Mouse (Mus musculus): ENCODE data around the gene Fgfr2. TPM values are rescaled to one million over a fixed set of nuclear protein-coding genes. Genes with fewer than 3 reads are reported as not detected.
A peak's percentile ranks its signal among the peaks of the same experiment; 100 is the strongest.

The Fgfr2 gene
- polyA plus RNA-seq, 1 experiment from 2014 or later, result 34.1 TPM

- Histone ChIP-seq H3K27ac (ENCODE audit: poor library complexity, severe bottlenecking) (no peak overlapping the region), H3K9me3 (replicated peaks) (no peaks in the 10 kb centered on the region), H3K4me2 (no peak overlapping the region), H3K9ac (no peak overlapping the region), H3K36me3 (peaks cover 78% of the 10 kb centered on the region), H3K27me3 (replicated peaks) (no peaks in the 10 kb centered on the region), H3K4me3 (no peak overlapping the region), H3K4me1 (replicated peaks) (peaks cover 66% of the 10 kb centered on the region)
- 69% methylated on average over 7 of the region's 9 CpGs for WGBS
- no peak for ATAC-seq (ENCODE audit: insufficient number of reproducible peaks, low FRiP score)
Observed at GRCm38 (mm10) chr7:130751678-130752077, 2371.5 kb downstream of the Fgfr2 start.

- Histone ChIP-seq H3K4me3 (no peak overlapping the region), H3K27me3 (replicated peaks) (no peaks in the 10 kb centered on the region), H3K36me3 (peaks cover 86% of the 10 kb centered on the region), H3K9me3 (replicated peaks) (no peaks in the 10 kb centered on the region), H3K4me2 (no peak overlapping the region), H3K4me1 (replicated peaks) (peaks cover 59% of the 10 kb centered on the region), H3K9ac (peak overlapping the region; percentile 27; the same call in 1 of the 2 replicates), H3K27ac (ENCODE audit: poor library complexity, severe bottlenecking) (peak overlapping the region; percentile 36; the same call in 1 of the 2 replicates)
- no peak for ATAC-seq (ENCODE audit: insufficient number of reproducible peaks, low FRiP score)
- 41% methylated on average over 17 of the region's 17 CpGs for WGBS
Observed at GRCm38 (mm10) chr7:130750752-130751490, 2372.2 kb downstream of the Fgfr2 start.

- 82% methylated on average over 4 of the region's 4 CpGs for WGBS
Observed at GRCm38 (mm10) chr7:130749165-130749564, 2374.0 kb downstream of the Fgfr2 start.

DNA sequence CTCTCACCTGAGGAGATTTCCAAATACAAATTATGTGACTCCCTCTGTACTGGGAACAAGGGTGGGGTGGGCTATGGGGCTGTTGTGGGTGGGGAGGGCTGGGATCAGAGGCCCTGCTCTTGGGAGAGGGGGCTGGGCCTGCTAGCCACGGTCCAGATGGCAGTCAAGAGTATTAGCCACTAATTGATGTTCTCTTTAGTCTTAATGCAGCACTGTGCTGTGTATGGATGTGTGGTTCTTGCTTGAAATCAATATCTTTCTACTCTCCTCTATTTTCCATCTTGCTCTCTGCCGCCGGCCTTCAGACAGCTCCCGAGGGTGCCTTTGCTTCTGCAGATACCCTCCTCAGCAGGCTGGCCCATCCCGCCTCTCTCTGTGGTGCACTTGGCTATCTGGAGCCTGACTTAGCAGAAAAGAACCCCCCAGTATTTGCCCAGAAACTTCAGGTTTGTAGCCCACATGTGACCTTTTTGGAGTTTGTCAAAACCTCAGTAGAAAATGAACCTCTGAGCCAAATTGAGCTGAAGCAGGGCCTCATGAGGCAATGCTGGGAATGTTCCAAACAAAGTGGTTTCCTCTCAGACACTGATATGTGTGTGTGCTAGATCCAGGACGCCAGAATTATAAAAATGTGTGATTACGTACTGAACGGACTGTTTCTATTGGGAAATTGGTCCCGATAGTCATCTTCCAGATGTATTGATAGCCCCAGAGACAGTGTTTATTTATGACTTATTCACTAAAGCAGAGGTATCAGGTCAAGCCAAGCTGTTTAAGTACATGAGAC lies 2379.7 kb downstream of the Fgfr2 start:
- whole genome bisulfite sequencing, result 83% methylated on average over 9 of the region's 9 CpGs
- H3K27ac ChIP-seq (ENCODE audit: poor library complexity, severe bottlenecking), result no peak overlapping the region
- no peaks in the 10 kb centered on the region for H3K27me3 ChIP-seq (replicated peaks)
- H3K9me3 ChIP-seq (replicated peaks), result no peaks in the 10 kb centered on the region
- no peak overlapping the region for H3K4me2 ChIP-seq
- H3K4me3 ChIP-seq, result no peak overlapping the region
- H3K36me3 ChIP-seq, result peaks cover 94% of the 10 kb centered on the region
- ATAC-seq (ENCODE audit: insufficient number of reproducible peaks, low FRiP score), result no peak
- no peak overlapping the region for H3K9ac ChIP-seq
- peaks cover 14% of the 10 kb centered on the region for H3K4me1 ChIP-seq (replicated peaks)

More at GRCm38 (mm10) chr7:130749165-130749564, 2374.0 kb downstream of the Fgfr2 start:
- H3K36me3 ChIP-seq, result peaks cover 88% of the 10 kb centered on the region
- no peak overlapping the region for H3K27ac ChIP-seq (ENCODE audit: poor library complexity, severe bottlenecking)
- H3K27me3 ChIP-seq (replicated peaks), result no peaks in the 10 kb centered on the region
- H3K4me3 ChIP-seq, result no peak overlapping the region
- H3K4me2 ChIP-seq, result no peak overlapping the region
- H3K9ac ChIP-seq, result no peak overlapping the region
- peaks cover 44% of the 10 kb centered on the region for H3K4me1 ChIP-seq (replicated peaks)
- no peak for ATAC-seq (ENCODE audit: insufficient number of reproducible peaks, low FRiP score)
- H3K9me3 ChIP-seq (replicated peaks), result no peaks in the 10 kb centered on the region

DNA sequence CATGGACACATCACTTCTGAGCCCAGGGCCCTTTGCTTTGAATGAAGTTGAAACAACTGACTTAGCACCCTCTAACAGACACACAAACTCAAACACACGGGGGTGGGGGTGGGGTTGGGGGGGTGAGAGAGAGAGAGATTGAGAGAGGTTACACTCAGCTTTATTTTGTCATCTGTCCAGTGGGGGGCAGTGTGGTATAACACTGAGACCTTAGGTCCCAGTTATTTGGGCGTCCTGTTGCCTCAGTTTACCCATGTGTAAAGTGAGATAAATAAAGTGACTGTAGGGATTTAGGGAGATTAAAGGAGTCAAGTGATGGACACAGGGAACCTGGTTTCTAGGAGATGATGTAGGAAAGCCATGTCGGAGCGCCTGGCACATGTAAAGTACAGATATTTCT lies 2382.1 kb downstream of the Fgfr2 start:
- 79% methylated on average over 4 of the region's 4 CpGs for WGBS
- H3K4me3 ChIP-seq, result no peak overlapping the region

DNA sequence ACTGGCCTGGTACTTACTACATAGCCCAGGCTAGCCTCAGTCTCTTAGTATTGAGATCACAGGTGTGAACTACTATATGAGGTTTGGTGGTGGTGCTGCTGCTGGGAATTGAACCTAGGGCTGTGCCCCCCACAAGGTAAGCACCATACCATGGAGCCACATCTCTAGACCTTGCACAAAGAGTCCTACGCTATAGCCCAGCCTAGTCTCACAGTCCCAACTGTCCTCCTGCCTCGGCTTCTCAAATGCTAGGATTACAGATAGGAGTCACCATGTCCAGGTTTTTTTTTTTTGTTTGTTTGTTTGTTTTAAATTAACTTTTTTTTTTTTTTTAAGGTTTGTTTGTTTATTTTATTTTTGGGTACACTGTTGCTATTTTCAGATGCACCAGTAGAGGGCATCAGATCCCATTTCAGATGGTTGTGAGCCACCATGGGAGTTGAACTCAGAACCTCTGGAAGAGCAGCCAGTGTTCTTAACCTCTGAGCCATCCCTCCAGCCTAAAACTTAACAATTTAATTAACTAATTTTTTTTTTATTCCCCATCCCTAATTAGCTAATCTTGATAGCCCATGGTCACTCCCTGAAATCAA lies 2388.9 kb downstream of the Fgfr2 start:
- Histone ChIP-seq H3K27ac (ENCODE audit: poor library complexity, severe bottlenecking) (no peak overlapping the region), H3K4me1 (replicated peaks) (peaks cover 11% of the 10 kb centered on the region), H3K36me3 (peaks cover 89% of the 10 kb centered on the region), H3K4me2 (no peak overlapping the region), H3K9me3 (replicated peaks) (no peaks in the 10 kb centered on the region), H3K4me3 (no peak overlapping the region), H3K27me3 (replicated peaks) (no peaks in the 10 kb centered on the region), H3K9ac (no peak overlapping the region)
- WGBS, result 93% methylated on average over 2 of the region's 2 CpGs
- no peak for ATAC-seq (ENCODE audit: insufficient number of reproducible peaks, low FRiP score)

More for the DNA sequence above, 2382.1 kb downstream of the Fgfr2 start:
- Histone ChIP-seq H3K4me1 (replicated peaks) (peaks cover 8% of the 10 kb centered on the region), H3K4me2 (no peak overlapping the region), H3K27me3 (replicated peaks) (no peaks in the 10 kb centered on the region), H3K9me3 (replicated peaks) (no peaks in the 10 kb centered on the region), H3K9ac (no peak overlapping the region), H3K36me3 (peaks cover 96% of the 10 kb centered on the region), H3K27ac (ENCODE audit: poor library complexity, severe bottlenecking) (no peak overlapping the region)
- no peak for ATAC-seq (ENCODE audit: insufficient number of reproducible peaks, low FRiP score)

- WGBS, result 88% methylated on average over 8 of the region's 8 CpGs
- Histone ChIP-seq H3K4me1 (replicated peaks) (peaks cover 14% of the 10 kb centered on the region), H3K36me3 (peaks cover 89% of the 10 kb centered on the region), H3K4me2 (no peak overlapping the region), H3K27ac (ENCODE audit: poor library complexity, severe bottlenecking) (no peak overlapping the region), H3K9me3 (replicated peaks) (no peaks in the 10 kb centered on the region), H3K4me3 (no peak overlapping the region), H3K27me3 (replicated peaks) (no peaks in the 10 kb centered on the region), H3K9ac (no peak overlapping the region)
- no peak for ATAC-seq (ENCODE audit: insufficient number of reproducible peaks, low FRiP score)
Observed at GRCm38 (mm10) chr7:130733423-130733822, 2389.7 kb downstream of the Fgfr2 start.

- Histone ChIP-seq H3K27me3 (replicated peaks) (no peaks in the 10 kb centered on the region), H3K9me3 (replicated peaks) (no peaks in the 10 kb centered on the region), H3K4me3 (no peak overlapping the region), H3K36me3 (peaks cover 89% of the 10 kb centered on the region), H3K9ac (no peak overlapping the region), H3K4me1 (replicated peaks) (peaks cover 11% of the 10 kb centered on the region), H3K27ac (ENCODE audit: poor library complexity, severe bottlenecking) (no peak overlapping the region), H3K4me2 (no peak overlapping the region)
- 85% methylated on average over 6 of the region's 6 CpGs for WGBS
- ATAC-seq (ENCODE audit: insufficient number of reproducible peaks, low FRiP score), result no peak
Observed at GRCm38 (mm10) chr7:130732908-130733307, 2390.2 kb downstream of the Fgfr2 start.

GRCm38 (mm10) chr7:130731792-130732191 lies 2391.4 kb downstream of the Fgfr2 start:
- Histone ChIP-seq H3K4me1 (replicated peaks) (peaks cover 22% of the 10 kb centered on the region), H3K9me3 (replicated peaks) (no peaks in the 10 kb centered on the region), H3K4me2 (no peak overlapping the region), H3K9ac (no peak overlapping the region; the same call in 1 of the 2 replicates), H3K27me3 (replicated peaks) (no peaks in the 10 kb centered on the region), H3K27ac (ENCODE audit: poor library complexity, severe bottlenecking) (no peak overlapping the region), H3K36me3 (peaks cover 78% of the 10 kb centered on the region), H3K4me3 (no peak overlapping the region)
- 92% methylated on average over 7 of the region's 7 CpGs for WGBS
- ATAC-seq (ENCODE audit: insufficient number of reproducible peaks, low FRiP score), result no peak

DNA sequence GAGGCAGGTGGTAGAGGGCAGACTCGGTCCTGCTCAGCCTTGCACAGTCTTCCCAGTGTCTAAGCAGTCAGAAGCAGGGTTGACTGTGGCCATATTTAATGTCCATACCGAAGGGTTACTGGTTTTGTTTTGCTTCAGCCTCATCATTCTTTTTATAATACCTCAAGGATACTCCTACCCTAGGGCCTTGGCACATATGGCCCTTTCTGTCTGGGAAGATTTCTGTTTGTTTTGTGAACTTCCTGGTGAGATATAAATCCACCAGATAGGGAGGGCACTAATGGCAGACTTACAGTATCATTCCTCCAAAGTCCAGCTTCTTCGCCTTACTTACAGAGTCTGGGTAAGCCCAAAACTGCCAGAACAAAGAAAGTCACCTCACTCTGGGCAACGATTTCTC lies 2395.6 kb downstream of the Fgfr2 start:
- H3K4me3 ChIP-seq, result no peak overlapping the region
- H3K4me2 ChIP-seq, result no peak overlapping the region
- H3K9me3 ChIP-seq (replicated peaks), result no peaks in the 10 kb centered on the region

More for the DNA sequence above, 2395.6 kb downstream of the Fgfr2 start:
- peak overlapping the region; percentile 53; the same call in 1 of the 2 replicates for H3K27ac ChIP-seq (ENCODE audit: poor library complexity, severe bottlenecking)
- no peak overlapping the region for H3K9ac ChIP-seq
- no peak for ATAC-seq (ENCODE audit: insufficient number of reproducible peaks, low FRiP score)
- no peaks in the 10 kb centered on the region for H3K27me3 ChIP-seq (replicated peaks)
- WGBS, result 77% methylated on average over 4 of the region's 4 CpGs
- H3K36me3 ChIP-seq, result peaks cover 65% of the 10 kb centered on the region
- peaks cover 41% of the 10 kb centered on the region for H3K4me1 ChIP-seq (replicated peaks)
